Mouse (Mus musculus) liver, adult 2 months (tissue): ENCODE measurements at regions not wholly inside any gene's neighbourhood (a gene's known extent, or its start where the extent isn't known, plus 50 kb on each side); places are given as distances from the start of the nearest gene placed in this dataset.
A peak's percentile ranks its signal among the peaks of the same experiment; 100 is the strongest.

Experiments
- DNase-seq: peaks from one replicate; pipeline ENCODE4 v3.0.0-alpha.2; 2011; ENCODE audit warnings: low read depth, low spot score; ENCODE audit errors: extremely low read depth
- H3K27ac ChIP-seq: fragments of 200-500 bp; replicated peaks from 2 replicates; pipeline ENCODE4 v1.5.1; 2012; ENCODE audit warnings: low read depth, mild to moderate bottlenecking, control low read depth, inconsistent platforms, low read length; ENCODE audit not compliant: insufficient read depth
- H3K27me3 ChIP-seq: fragments of 200-500 bp; 2 replicates; pipeline ENCODE4 v1.6.1; 2012; ENCODE audit warnings: mild to moderate bottlenecking, moderate library complexity, low read length, inconsistent platforms; ENCODE audit not compliant: control insufficient read depth, insufficient read depth
- H3K36me3 ChIP-seq: fragments of 200-500 bp; 2 replicates; pipeline ENCODE4 v1.6.1; 2012; ENCODE audit warnings: low read length, inconsistent platforms; ENCODE audit not compliant: control insufficient read depth, insufficient read depth
- H3K4me1 ChIP-seq: fragments of 200-500 bp; 2 replicates; pipeline ENCODE4 v1.6.1; 2011; ENCODE audit warnings: low read length; ENCODE audit not compliant: control insufficient read depth, insufficient read depth
- H3K4me3 ChIP-seq: fragments of 200-500 bp; 2 replicates; pipeline ENCODE4 v1.5.1; 2011; ENCODE audit warnings: low read depth, mild to moderate bottlenecking, control low read depth, low read length, moderate library complexity; ENCODE audit not compliant: insufficient read depth
- H3K79me2 ChIP-seq: fragments of 200-500 bp; 2 replicates; pipeline ENCODE4 v1.6.1; 2012; ENCODE audit warnings: inconsistent platforms, mild to moderate bottlenecking, low read length, moderate library complexity; ENCODE audit not compliant: control insufficient read depth, insufficient read depth
- H3K9ac ChIP-seq: fragments of 200-500 bp; 2 replicates; pipeline ENCODE4 v1.6.1; 2012; ENCODE audit warnings: low read depth, mild to moderate bottlenecking, control low read depth, inconsistent platforms, low read length
- CTCF ChIP-seq: fragments of 200-500 bp; IDR thresholded peaks from 2 replicates; pipeline ENCODE4 v1.5.1; 2011; ENCODE audit warnings: low read depth, low read length, control low read depth
- POLR2A ChIP-seq: fragments of 200-500 bp; IDR thresholded peaks from 2 replicates; pipeline ENCODE4 v1.6.1; 2011; ENCODE audit warnings: low read length, control low read depth; ENCODE audit not compliant: insufficient read depth; ENCODE audit errors: extremely low read depth
- WGBS: fragments of 180-500 bp; shearing (Covaris S2); methylation state at CpG from one replicate; pipeline ENCODE4 v1.1.7; 2018; 5-methylcytosine and 5-hydroxymethylcytosine counted together

- Histone ChIP-seq H3K27me3 (no peaks in the 10 kb centered on the region; the same call in 1 of the 2 replicates), H3K4me1 (no peaks in the 10 kb centered on the region), H3K36me3 (no peaks in the 10 kb centered on the region), H3K27ac (no peak overlapping the region), H3K79me2 (no peaks in the 10 kb centered on the region), H3K4me3 (no peak overlapping the region), H3K9ac (no peak overlapping the region)
- WGBS: 82% methylated on average over 2 of the region's 2 CpGs
- no peak for DNase-seq
- no peak for TF ChIP-seq CTCF
Measured at GRCm38 (mm10) chr1:77947894-77948293, 249.0 kb downstream of the Pax3 start.

DNA sequence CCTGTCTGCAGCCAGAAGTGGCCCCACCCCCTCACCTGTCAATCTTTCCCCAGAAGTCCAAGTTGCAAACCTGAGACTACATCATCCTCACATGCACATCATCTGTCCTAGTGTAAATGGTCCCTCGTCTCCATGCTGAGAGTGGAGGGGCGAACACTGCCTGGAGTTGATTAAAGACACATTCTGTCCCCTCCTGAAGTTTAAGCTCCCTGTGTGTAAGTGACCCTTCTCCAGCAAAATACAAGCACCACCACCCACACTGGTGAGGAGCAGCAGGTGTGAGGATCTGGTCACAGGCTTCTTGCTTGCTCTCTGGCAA is 252.6 kb downstream of the Pax3 start:
- Histone ChIP-seq H3K36me3 (no peaks in the 10 kb centered on the region), H3K27ac (no peak overlapping the region), H3K4me1 (no peaks in the 10 kb centered on the region), H3K79me2 (no peaks in the 10 kb centered on the region), H3K4me3 (no peak overlapping the region), H3K9ac (no peak overlapping the region), H3K27me3 (no peaks in the 10 kb centered on the region; the same call in 1 of the 2 replicates)
- no peak for DNase-seq
- no peak for TF ChIP-seq CTCF
- no peak for TF ChIP-seq POLR2A
- WGBS: 79% methylated on average over 2 of the region's 2 CpGs

DNA sequence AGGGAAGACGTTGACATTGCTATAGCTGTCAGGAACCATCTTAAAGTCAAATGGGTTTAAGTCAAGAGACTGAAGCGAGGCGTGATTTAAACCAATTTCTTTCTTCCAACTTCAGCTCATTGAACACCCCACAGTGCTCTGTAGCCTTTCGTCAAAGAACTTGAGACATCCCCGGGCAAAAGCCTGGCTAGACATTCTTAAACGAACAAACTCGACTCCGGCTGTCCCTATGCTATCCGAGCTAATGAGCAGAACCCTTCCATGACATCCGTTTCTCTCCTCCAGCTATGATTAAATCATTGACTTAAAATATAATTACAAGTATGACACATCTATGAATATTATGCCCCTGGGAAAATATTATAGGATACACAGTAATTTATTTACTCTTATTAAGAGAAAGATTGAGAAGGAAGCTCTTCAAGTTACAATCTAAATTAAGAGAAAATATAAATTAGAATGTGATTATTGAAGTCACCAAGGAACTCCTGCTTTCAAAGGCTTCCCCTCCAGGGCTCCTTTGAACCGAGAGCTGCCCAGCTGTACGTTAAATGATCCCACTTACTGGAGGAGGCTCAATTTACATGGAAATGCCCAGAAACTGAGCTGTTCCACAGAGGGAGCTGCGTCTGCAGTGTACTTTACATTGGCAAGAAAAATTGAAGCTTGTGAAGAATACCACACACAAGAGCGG is 253.2 kb downstream of the Pax3 start:
- 78% methylated on average over 14 of the region's 14 CpGs for WGBS
- Histone ChIP-seq H3K4me1 (no peaks in the 10 kb centered on the region), H3K36me3 (no peaks in the 10 kb centered on the region), H3K9ac (no peak overlapping the region), H3K79me2 (no peaks in the 10 kb centered on the region), H3K27ac (no peak overlapping the region), H3K4me3 (no peak overlapping the region), H3K27me3 (no peaks in the 10 kb centered on the region; the same call in 1 of the 2 replicates)
- no peak for DNase-seq
- TF ChIP-seq CTCF: no peak

GRCm38 (mm10) chr1:77943101-77943500 is 253.8 kb downstream of the Pax3 start:
- Histone ChIP-seq H3K4me1 (no peaks in the 10 kb centered on the region), H3K4me3 (no peak overlapping the region), H3K27me3 (no peaks in the 10 kb centered on the region; the same call in 1 of the 2 replicates), H3K27ac (no peak overlapping the region), H3K9ac (no peak overlapping the region), H3K36me3 (no peaks in the 10 kb centered on the region), H3K79me2 (no peaks in the 10 kb centered on the region)
- WGBS: 2% methylated on average over 5 of the region's 5 CpGs
- TF ChIP-seq POLR2A (no peak), CTCF (peak; percentile 57)
- DNase-seq: peak; percentile 32

- 54% methylated on average over 6 of the region's 6 CpGs for WGBS
- H3K9ac ChIP-seq: no peak overlapping the region
- no peak overlapping the region for H3K4me3 ChIP-seq
- H3K27ac ChIP-seq: no peak overlapping the region
- H3K79me2 ChIP-seq: no peaks in the 10 kb centered on the region
- peaks cover 2% of the 10 kb centered on the region; the same call in 1 of the 2 replicates for H3K27me3 ChIP-seq
- no peak for TF ChIP-seq CTCF
- no peak for TF ChIP-seq POLR2A
- no peaks in the 10 kb centered on the region for H3K4me1 ChIP-seq
- no peak for DNase-seq
- no peaks in the 10 kb centered on the region for H3K36me3 ChIP-seq
Measured at GRCm38 (mm10) chr1:77933095-77933766, 263.7 kb downstream of the Pax3 start.

DNA sequence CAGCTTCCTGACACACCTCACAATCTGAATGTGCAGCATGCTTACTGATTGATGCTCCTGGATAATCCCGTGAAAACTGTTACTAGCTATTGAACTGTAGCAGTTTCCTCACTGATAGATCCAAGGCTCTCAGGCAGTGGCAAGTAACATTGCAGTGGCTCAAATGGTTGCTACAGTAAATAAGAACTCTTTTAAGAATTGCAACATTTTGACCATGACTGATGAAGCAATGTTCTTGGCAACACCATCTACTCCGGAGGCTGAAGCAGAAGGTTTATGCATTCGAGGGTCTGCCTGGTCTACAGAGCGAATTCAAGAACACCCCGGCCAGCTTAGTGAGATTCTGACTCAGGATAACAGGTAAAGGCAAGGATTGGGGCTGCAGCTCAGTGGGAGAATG is 264.7 kb downstream of the Pax3 start:
- no peak overlapping the region for H3K27ac ChIP-seq
- peaks cover 2% of the 10 kb centered on the region; the same call in 1 of the 2 replicates for H3K27me3 ChIP-seq
- WGBS: 65% methylated on average over 5 of the region's 5 CpGs
- H3K9ac ChIP-seq: no peak overlapping the region
- H3K36me3 ChIP-seq: no peaks in the 10 kb centered on the region
- TF ChIP-seq CTCF (no peak), POLR2A (no peak)
- no peaks in the 10 kb centered on the region for H3K4me1 ChIP-seq
- no peak for DNase-seq
- no peak overlapping the region for H3K4me3 ChIP-seq
- H3K79me2 ChIP-seq: no peaks in the 10 kb centered on the region
